Mouse (Mus musculus): ENCODE data around the gene Pwp2.

Pwp2 gene

GRCm38 (mm10) chr10:78170445-78170844 is 14.5 kb downstream of the Pwp2 start:
- no peak for DNase-seq (ENCODE audit: low read depth)

- DNase-seq (ENCODE audit: low read depth): peak; percentile 99
These were observed 15.5 kb downstream of the Pwp2 start, which contains the start of gene D10Jhu81e for GRCm38 (mm10) chr10:78169281-78170042. D10Jhu81e (minus strand) TSS chr10:78169782.

- DNase-seq (ENCODE audit: low read depth): no peak
These were observed 16.2 kb downstream of the Pwp2 start for GRCm38 (mm10) chr10:78168792-78169191.

- no peak for DNase-seq (ENCODE audit: low read depth)
These were observed 17.2 kb downstream of the Pwp2 start for GRCm38 (mm10) chr10:78167775-78168174.

GRCm38 (mm10) chr10:78167333-78167732 is 17.6 kb downstream of the Pwp2 start:
- no peak for DNase-seq (ENCODE audit: low read depth)

- no peak for DNase-seq (ENCODE audit: low read depth)
These were observed 19.5 kb downstream of the Pwp2 start for GRCm38 (mm10) chr10:78165256-78166005.

GRCm38 (mm10) chr10:78164786-78165185 is 20.2 kb downstream of the Pwp2 start:
- DNase-seq (ENCODE audit: low read depth): no peak

GRCm38 (mm10) chr10:78163923-78164322 is 21.0 kb downstream of the Pwp2 start:
- DNase-seq (ENCODE audit: low read depth): peak; percentile 80

GRCm38 (mm10) chr10:78163241-78163640 is 21.7 kb downstream of the Pwp2 start:
- DNase-seq (ENCODE audit: low read depth): no peak

- DNase-seq (ENCODE audit: low read depth): no peak
These were observed 22.3 kb downstream of the Pwp2 start for GRCm38 (mm10) chr10:78162646-78163045.

GRCm38 (mm10) chr10:78161096-78161495 is 23.9 kb downstream of the Pwp2 start:
- no peak for DNase-seq (ENCODE audit: low read depth)

GRCm38 (mm10) chr10:78160369-78161095 is 24.4 kb downstream of the Pwp2 start:
- DNase-seq (ENCODE audit: low read depth): peak; percentile 85

- DNase-seq (ENCODE audit: low read depth): peak; percentile 90
These were observed 25.0 kb downstream of the Pwp2 start for GRCm38 (mm10) chr10:78159906-78160305.

- DNase-seq (ENCODE audit: low read depth): peak; percentile 50
These were observed 25.6 kb downstream of the Pwp2 start for GRCm38 (mm10) chr10:78159252-78159878.

- peak; percentile 94 for DNase-seq (ENCODE audit: low read depth)
These were observed 26.9 kb downstream of the Pwp2 start for GRCm38 (mm10) chr10:78158041-78158440.

GRCm38 (mm10) chr10:78156926-78157325 is 28.0 kb downstream of the Pwp2 start:
- no peak for DNase-seq (ENCODE audit: low read depth)

- peak; percentile 45 for DNase-seq (ENCODE audit: low read depth)
These were observed 35.8 kb downstream of the Pwp2 start for GRCm38 (mm10) chr10:78148834-78149766.

- peak; percentile 59 for DNase-seq (ENCODE audit: low read depth)
These were observed 37.0 kb downstream of the Pwp2 start for GRCm38 (mm10) chr10:78147908-78148441.

GRCm38 (mm10) chr10:78143727-78144505 is 41.0 kb downstream of the Pwp2 start:
- DNase-seq (ENCODE audit: low read depth): no peak

- DNase-seq (ENCODE audit: low read depth): no peak
These were observed 44.1 kb downstream of the Pwp2 start for GRCm38 (mm10) chr10:78140843-78141242.

Data from 416B (cell line).